Mouse (Mus musculus): ENCODE data around the gene Bcl2l12.

Gene Bcl2l12

GRCm38 (mm10) chr7:44998501-44998955 is at the start of gene Bcl2l12:
Gene Bcl2l12, minus strand, starts transcription at chr7:44998712.
- WGBS = 2% methylated on average over 18 of the region's 18 CpGs

GRCm38 (mm10) chr7:45047491-45047890 is 49.0 kb upstream of the Bcl2l12 start:
- 94% methylated on average over 14 of the region's 14 CpGs for WGBS

- 92% methylated on average over 26 of the region's 26 CpGs for WGBS
Observed at GRCm38 (mm10) chr7:45046853-45047350, 48.4 kb upstream of the Bcl2l12 start.

GRCm38 (mm10) chr7:45045741-45046140 is 47.2 kb upstream of the Bcl2l12 start:
- WGBS = 93% methylated on average over 22 of the region's 22 CpGs

GRCm38 (mm10) chr7:45043307-45043706 is 44.8 kb upstream of the Bcl2l12 start:
- WGBS = 74% methylated on average over 14 of the region's 14 CpGs

- 91% methylated on average over 9 of the region's 9 CpGs for WGBS
Observed at GRCm38 (mm10) chr7:45040851-45041250, 42.3 kb upstream of the Bcl2l12 start.

- WGBS = 98% methylated on average over 9 of the region's 9 CpGs
Observed at GRCm38 (mm10) chr7:45038411-45038810, 39.9 kb upstream of the Bcl2l12 start.

GRCm38 (mm10) chr7:45037720-45038361 is 39.3 kb upstream of the Bcl2l12 start:
- 62% methylated on average over 7 of the region's 7 CpGs for WGBS

GRCm38 (mm10) chr7:45036702-45037101 is 38.2 kb upstream of the Bcl2l12 start:
- WGBS = 91% methylated on average over 11 of the region's 11 CpGs

GRCm38 (mm10) chr7:45035631-45036030 is 37.1 kb upstream of the Bcl2l12 start:
- 83% methylated on average over 3 of the region's 3 CpGs for WGBS

- 94% methylated on average over 19 of the region's 19 CpGs for WGBS
Observed at GRCm38 (mm10) chr7:45033722-45034359, 35.3 kb upstream of the Bcl2l12 start.

- WGBS = 94% methylated on average over 8 of the region's 8 CpGs
Observed at GRCm38 (mm10) chr7:45030857-45031256, 32.3 kb upstream of the Bcl2l12 start.

- WGBS = 89% methylated on average over 6 of the region's 6 CpGs
Observed at GRCm38 (mm10) chr7:45029995-45030394, 31.5 kb upstream of the Bcl2l12 start.

- 91% methylated on average over 11 of the region's 11 CpGs for WGBS
Observed at GRCm38 (mm10) chr7:45028351-45028750, 29.8 kb upstream of the Bcl2l12 start.

- WGBS = 91% methylated on average over 9 of the region's 9 CpGs
Observed at GRCm38 (mm10) chr7:45027761-45028160, 29.2 kb upstream of the Bcl2l12 start.

- WGBS = 62% methylated on average over 2 of the region's 2 CpGs
Observed at GRCm38 (mm10) chr7:45026256-45026655, 27.7 kb upstream of the Bcl2l12 start.

- 46% methylated on average over 8 of the region's 8 CpGs for WGBS
Observed at GRCm38 (mm10) chr7:45025601-45026220, 27.2 kb upstream of the Bcl2l12 start.

GRCm38 (mm10) chr7:45024281-45025248 is 26.1 kb upstream of the Bcl2l12 start:
- 74% methylated on average over 15 of the region's 15 CpGs for WGBS

GRCm38 (mm10) chr7:45023711-45024110 is 25.2 kb upstream of the Bcl2l12 start:
- WGBS = 73% methylated on average over 5 of the region's 5 CpGs

GRCm38 (mm10) chr7:45020225-45020624 is 21.7 kb upstream of the Bcl2l12 start:
- 79% methylated on average over 9 of the region's 9 CpGs for WGBS

- WGBS = 38% methylated on average over 8 of the region's 8 CpGs
Observed at GRCm38 (mm10) chr7:45019031-45019571, 20.6 kb upstream of the Bcl2l12 start.

All from cerebral cortex, adult 2 months (tissue).